Mouse (Mus musculus) T-cell, adult 2 months (primary cell): Measurements from ENCODE around the gene Set.

ENCODE experiments used
- DNase-seq: peaks from one replicate; pipeline ENCODE4 v3.0.0; 2022; ENCODE audit warnings: low spot score

The Set gene

GRCm38 (mm10) chr2:30091521-30091920, 34.3 kb downstream of the Set start:
- DNase-seq = no peak

DNA sequence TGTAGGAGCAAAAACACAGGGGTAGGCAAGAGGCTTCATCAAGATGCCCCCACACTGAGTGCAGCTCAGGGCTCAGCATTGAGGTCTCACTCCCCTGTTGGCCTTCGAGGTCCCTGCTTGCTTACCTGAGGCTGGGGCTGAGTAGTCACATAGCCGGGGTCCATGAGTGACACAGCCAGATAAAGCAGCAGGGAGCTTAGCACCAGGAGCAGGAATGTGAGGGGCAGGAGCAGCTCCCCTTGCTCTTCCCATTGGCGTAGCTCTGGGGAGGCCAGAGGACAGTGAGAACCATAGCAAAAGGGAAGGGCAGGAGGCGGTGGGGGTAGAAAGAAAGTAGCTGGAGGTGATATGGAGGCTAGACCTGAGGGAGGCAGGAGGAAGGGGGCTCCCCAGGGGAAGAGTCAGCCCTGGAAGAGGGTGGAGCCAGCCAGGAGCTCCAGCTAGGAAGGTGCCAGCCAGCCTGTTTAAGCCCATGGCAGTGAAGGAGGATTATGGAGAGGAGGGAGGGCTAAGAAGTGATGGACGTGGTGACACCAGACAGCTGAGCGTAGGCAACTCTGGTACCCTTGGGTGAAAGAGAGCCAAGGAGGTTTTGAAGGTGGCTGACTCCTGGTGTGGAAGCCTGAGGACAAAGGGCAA, 35.2 kb downstream of the Set start:
- DNase-seq = no peak

- DNase-seq = peak; percentile 99
These were observed 36.5 kb downstream of the Set start, which contains the start of gene Zdhhc12 for GRCm38 (mm10) chr2:30093471-30094207. TSS of gene Zdhhc12 (minus strand) at chr2:30093648.

GRCm38 (mm10) chr2:30094208-30094588, 37.0 kb downstream of the Set start:
- DNase-seq = no peak

GRCm38 (mm10) chr2:30095882-30096527, 38.8 kb downstream of the Set start:
- peak; percentile 51 for DNase-seq

GRCm38 (mm10) chr2:30100214-30100613, 43.0 kb downstream of the Set start:
- no peak for DNase-seq

DNA sequence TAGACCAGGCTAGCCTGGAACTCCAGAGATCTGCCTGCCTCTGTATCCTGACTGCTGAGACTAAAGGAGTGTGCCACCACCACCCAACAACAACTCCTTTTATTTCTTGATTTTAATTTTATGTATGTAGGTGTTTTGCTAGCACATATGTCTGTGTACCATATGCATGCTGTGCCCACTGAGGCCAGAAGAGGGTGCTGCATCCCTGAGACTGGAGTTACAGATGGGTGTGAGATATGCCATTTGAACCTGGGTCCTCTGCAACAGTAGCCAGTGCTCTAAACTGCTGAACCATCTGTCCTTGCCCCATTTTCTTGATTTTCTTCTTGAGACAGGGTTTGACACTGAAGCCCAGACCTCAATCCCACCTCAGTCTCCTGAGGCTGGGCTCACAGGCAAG, 49.2 kb downstream of the Set start:
- DNase-seq = peak; percentile 65

DNA sequence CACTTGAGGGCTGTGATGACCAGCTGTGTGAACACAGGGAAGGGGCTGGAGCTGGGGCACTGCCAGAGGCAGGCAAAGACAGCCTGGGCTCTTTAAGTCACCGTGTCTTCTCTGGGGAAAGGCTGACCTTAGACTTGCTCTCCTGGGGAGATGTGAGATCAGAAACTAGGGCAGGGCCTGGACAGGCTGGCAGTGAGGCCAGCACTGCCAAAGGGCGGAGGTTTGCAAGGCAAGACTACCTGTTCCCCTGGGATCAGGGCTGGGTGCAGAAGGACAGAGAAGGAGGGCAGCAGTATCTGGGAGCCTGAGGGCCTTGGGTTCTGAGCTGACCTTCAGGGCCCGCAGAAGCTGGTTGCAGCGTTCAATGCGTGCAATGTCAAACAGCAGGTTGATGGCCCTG, 50.5 kb downstream of the Set start:
- DNase-seq = no peak

- DNase-seq = no peak
These were observed 51.1 kb downstream of the Set start for GRCm38 (mm10) chr2:30108260-30108659.

- no peak for DNase-seq
These were observed 54.3 kb downstream of the Set start for GRCm38 (mm10) chr2:30111500-30111899.

GRCm38 (mm10) chr2:30112564-30112963, 55.4 kb downstream of the Set start:
- peak; percentile 32 for DNase-seq

GRCm38 (mm10) chr2:30119641-30120051, 62.5 kb downstream of the Set start:
- DNase-seq = peak; percentile 79

DNA sequence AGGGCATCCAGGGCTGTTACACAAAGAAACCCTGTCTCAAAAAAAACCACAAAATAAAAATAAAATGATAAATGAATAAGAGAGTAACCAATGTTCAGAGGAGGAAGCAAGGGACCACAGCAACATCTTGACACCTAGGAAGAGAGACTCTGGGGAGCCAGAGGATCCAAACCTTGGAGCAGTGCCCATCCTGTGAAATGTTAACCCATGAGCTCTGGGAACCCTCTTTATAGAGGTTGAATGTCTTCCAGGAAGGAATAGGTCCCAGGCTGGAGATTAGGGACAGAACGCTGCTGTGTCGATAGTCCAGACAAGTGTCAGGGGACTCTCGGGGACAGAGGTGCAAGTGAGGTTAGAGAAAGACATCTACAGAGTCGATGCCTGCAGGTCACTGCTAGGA, 63.1 kb downstream of the Set start:
- no peak for DNase-seq
